Mouse (Mus musculus): ENCODE measurements around the gene Rapgef4. TPM values are rescaled to one million over a fixed set of nuclear protein-coding genes. Genes with fewer than 3 reads are reported as not detected.

Rapgef4 gene
- polyA plus RNA-seq, 1 experiment from 2014 or later: 18.3 TPM

- 90% methylated on average over 4 of the region's 4 CpGs for WGBS
- Histone ChIP-seq H3K27me3 (ENCODE audit: control insufficient read depth, insufficient read depth, low read length) (no peaks in the 10 kb centered on the region), H3K9ac (replicated peaks; ENCODE audit: low read length) (no peak overlapping the region), H3K4me3 (replicated peaks; ENCODE audit: low read depth, low read length) (no peak overlapping the region), H3K27ac (replicated peaks; ENCODE audit: low read depth, low read length) (no peak overlapping the region), H3K4me1 (ENCODE audit: control insufficient read depth, insufficient read depth, low read length) (no peaks in the 10 kb centered on the region), H3K36me3 (ENCODE audit: control insufficient read depth, insufficient read depth, low read length) (no peaks in the 10 kb centered on the region), H3K9me3 (ENCODE audit: control insufficient read depth, low read length) (no peaks in the 10 kb centered on the region), H3K4me2 (ENCODE audit: low read length) (no peak overlapping the region)
- ATAC-seq (ENCODE audit: low FRiP score, low TSS enrichment) (no peak), DNase-seq (no peak)
Observed at GRCm38 (mm10) chr2:72082846-72083245, 101.8 kb downstream of the Rapgef4 start.

GRCm38 (mm10) chr2:72088886-72089285 is 107.8 kb downstream of the Rapgef4 start:
- H3K4me1 ChIP-seq (ENCODE audit: control insufficient read depth, insufficient read depth, low read length): peaks cover 12% of the 10 kb centered on the region; the same call in 1 of the 2 replicates
- no peaks in the 10 kb centered on the region for H3K9me3 ChIP-seq (ENCODE audit: control insufficient read depth, low read length)
- H3K27ac ChIP-seq (replicated peaks; ENCODE audit: low read depth, low read length): no peak overlapping the region
- no peaks in the 10 kb centered on the region for H3K36me3 ChIP-seq (ENCODE audit: control insufficient read depth, insufficient read depth, low read length)
- no peaks in the 10 kb centered on the region for H3K27me3 ChIP-seq (ENCODE audit: control insufficient read depth, insufficient read depth, low read length)
- DNase-seq: no peak
- ATAC-seq (ENCODE audit: low FRiP score, low TSS enrichment): no peak
- H3K4me3 ChIP-seq (replicated peaks; ENCODE audit: low read depth, low read length): no peak overlapping the region
- 93% methylated on average over 11 of the region's 11 CpGs for WGBS
- no peak overlapping the region for H3K9ac ChIP-seq (replicated peaks; ENCODE audit: low read length)
- H3K4me2 ChIP-seq (ENCODE audit: low read length): no peak overlapping the region

- DNase-seq (no peak), ATAC-seq (ENCODE audit: low FRiP score, low TSS enrichment) (no peak)
- Histone ChIP-seq H3K9me3 (ENCODE audit: control insufficient read depth, low read length) (no peaks in the 10 kb centered on the region), H3K36me3 (ENCODE audit: control insufficient read depth, insufficient read depth, low read length) (no peaks in the 10 kb centered on the region), H3K27ac (replicated peaks; ENCODE audit: low read depth, low read length) (no peak overlapping the region), H3K27me3 (ENCODE audit: control insufficient read depth, insufficient read depth, low read length) (no peaks in the 10 kb centered on the region), H3K4me1 (ENCODE audit: control insufficient read depth, insufficient read depth, low read length) (peaks cover 12% of the 10 kb centered on the region; the same call in 1 of the 2 replicates), H3K4me3 (replicated peaks; ENCODE audit: low read depth, low read length) (no peak overlapping the region), H3K4me2 (ENCODE audit: low read length) (no peak overlapping the region), H3K9ac (replicated peaks; ENCODE audit: low read length) (no peak overlapping the region)
- WGBS: 97% methylated on average over 2 of the region's 2 CpGs
Observed at GRCm38 (mm10) chr2:72090061-72090460, 109.0 kb downstream of the Rapgef4 start.

GRCm38 (mm10) chr2:72092046-72092445 is 111.0 kb downstream of the Rapgef4 start:
- DNase-seq: peak; percentile 28
- Histone ChIP-seq H3K9me3 (ENCODE audit: control insufficient read depth, low read length) (no peaks in the 10 kb centered on the region), H3K9ac (replicated peaks; ENCODE audit: low read length) (no peak overlapping the region), H3K27me3 (ENCODE audit: control insufficient read depth, insufficient read depth, low read length) (no peaks in the 10 kb centered on the region), H3K27ac (replicated peaks; ENCODE audit: low read depth, low read length) (no peak overlapping the region), H3K4me2 (ENCODE audit: low read length) (no peak overlapping the region), H3K36me3 (ENCODE audit: control insufficient read depth, insufficient read depth, low read length) (no peaks in the 10 kb centered on the region), H3K4me3 (replicated peaks; ENCODE audit: low read depth, low read length) (no peak overlapping the region), H3K4me1 (ENCODE audit: control insufficient read depth, insufficient read depth, low read length) (peaks cover 12% of the 10 kb centered on the region; the same call in 1 of the 2 replicates)
- WGBS: 39% methylated on average over 3 of the region's 3 CpGs
- ATAC-seq (ENCODE audit: low FRiP score, low TSS enrichment): no peak

GRCm38 (mm10) chr2:72093402-72094037 is 112.5 kb downstream of the Rapgef4 start:
- Histone ChIP-seq H3K27ac (replicated peaks; ENCODE audit: low read depth, low read length) (peak overlapping the region; percentile 15; the same call in 1 of the 2 replicates), H3K36me3 (ENCODE audit: control insufficient read depth, insufficient read depth, low read length) (no peaks in the 10 kb centered on the region), H3K9me3 (ENCODE audit: control insufficient read depth, low read length) (no peaks in the 10 kb centered on the region), H3K27me3 (ENCODE audit: control insufficient read depth, insufficient read depth, low read length) (no peaks in the 10 kb centered on the region), H3K9ac (replicated peaks; ENCODE audit: low read length) (no peak overlapping the region), H3K4me3 (replicated peaks; ENCODE audit: low read depth, low read length) (no peak overlapping the region), H3K4me2 (ENCODE audit: low read length) (peak overlapping the region; percentile 30), H3K4me1 (ENCODE audit: control insufficient read depth, insufficient read depth, low read length) (peaks cover 12% of the 10 kb centered on the region; the same call in 1 of the 2 replicates)
- DNase-seq (peak; percentile 57), ATAC-seq (ENCODE audit: low FRiP score, low TSS enrichment) (no peak)
- 56% methylated on average over 20 of the region's 20 CpGs for WGBS

- DNase-seq (no peak), ATAC-seq (ENCODE audit: low FRiP score, low TSS enrichment) (no peak)
- Histone ChIP-seq H3K27me3 (ENCODE audit: control insufficient read depth, insufficient read depth, low read length) (no peaks in the 10 kb centered on the region), H3K27ac (replicated peaks; ENCODE audit: low read depth, low read length) (no peak overlapping the region), H3K4me1 (ENCODE audit: control insufficient read depth, insufficient read depth, low read length) (peaks cover 12% of the 10 kb centered on the region; the same call in 1 of the 2 replicates), H3K4me3 (replicated peaks; ENCODE audit: low read depth, low read length) (no peak overlapping the region), H3K36me3 (ENCODE audit: control insufficient read depth, insufficient read depth, low read length) (no peaks in the 10 kb centered on the region), H3K9ac (replicated peaks; ENCODE audit: low read length) (no peak overlapping the region), H3K4me2 (ENCODE audit: low read length) (no peak overlapping the region), H3K9me3 (ENCODE audit: control insufficient read depth, low read length) (no peaks in the 10 kb centered on the region)
- 91% methylated on average over 8 of the region's 8 CpGs for WGBS
Observed at GRCm38 (mm10) chr2:72094038-72094437, 113.0 kb downstream of the Rapgef4 start.

- DNase-seq (no peak), ATAC-seq (ENCODE audit: low FRiP score, low TSS enrichment) (no peak)
- Histone ChIP-seq H3K27ac (replicated peaks; ENCODE audit: low read depth, low read length) (no peak overlapping the region), H3K4me3 (replicated peaks; ENCODE audit: low read depth, low read length) (no peak overlapping the region), H3K27me3 (ENCODE audit: control insufficient read depth, insufficient read depth, low read length) (no peaks in the 10 kb centered on the region), H3K4me2 (ENCODE audit: low read length) (no peak overlapping the region), H3K36me3 (ENCODE audit: control insufficient read depth, insufficient read depth, low read length) (no peaks in the 10 kb centered on the region), H3K9ac (replicated peaks; ENCODE audit: low read length) (no peak overlapping the region), H3K9me3 (ENCODE audit: control insufficient read depth, low read length) (no peaks in the 10 kb centered on the region), H3K4me1 (ENCODE audit: control insufficient read depth, insufficient read depth, low read length) (peaks cover 12% of the 10 kb centered on the region; the same call in 1 of the 2 replicates)
- 86% methylated on average over 7 of the region's 7 CpGs for WGBS
Observed at GRCm38 (mm10) chr2:72094446-72094845, 113.4 kb downstream of the Rapgef4 start.

- H3K27ac ChIP-seq (replicated peaks; ENCODE audit: low read depth, low read length): no peak overlapping the region
- no peak overlapping the region for H3K4me2 ChIP-seq (ENCODE audit: low read length)
- DNase-seq: no peak
- H3K27me3 ChIP-seq (ENCODE audit: control insufficient read depth, insufficient read depth, low read length): no peaks in the 10 kb centered on the region
- H3K4me1 ChIP-seq (ENCODE audit: control insufficient read depth, insufficient read depth, low read length): peaks cover 12% of the 10 kb centered on the region; the same call in 1 of the 2 replicates
- H3K9me3 ChIP-seq (ENCODE audit: control insufficient read depth, low read length): no peaks in the 10 kb centered on the region
- WGBS: 60% methylated on average over 6 of the region's 6 CpGs
- ATAC-seq (ENCODE audit: low FRiP score, low TSS enrichment): no peak
- no peaks in the 10 kb centered on the region for H3K36me3 ChIP-seq (ENCODE audit: control insufficient read depth, insufficient read depth, low read length)
- H3K9ac ChIP-seq (replicated peaks; ENCODE audit: low read length): no peak overlapping the region
- H3K4me3 ChIP-seq (replicated peaks; ENCODE audit: low read depth, low read length): no peak overlapping the region
Observed at GRCm38 (mm10) chr2:72095002-72095401, 114.0 kb downstream of the Rapgef4 start.

- Histone ChIP-seq H3K27me3 (ENCODE audit: control insufficient read depth, insufficient read depth, low read length) (no peaks in the 10 kb centered on the region), H3K9ac (replicated peaks; ENCODE audit: low read length) (no peak overlapping the region), H3K4me3 (replicated peaks; ENCODE audit: low read depth, low read length) (no peak overlapping the region), H3K4me2 (ENCODE audit: low read length) (no peak overlapping the region), H3K9me3 (ENCODE audit: control insufficient read depth, low read length) (no peaks in the 10 kb centered on the region), H3K4me1 (ENCODE audit: control insufficient read depth, insufficient read depth, low read length) (peaks cover 12% of the 10 kb centered on the region; the same call in 1 of the 2 replicates), H3K27ac (replicated peaks; ENCODE audit: low read depth, low read length) (no peak overlapping the region), H3K36me3 (ENCODE audit: control insufficient read depth, insufficient read depth, low read length) (no peaks in the 10 kb centered on the region)
- WGBS: 43% methylated on average over 3 of the region's 3 CpGs
- DNase-seq (peak; percentile 53), ATAC-seq (ENCODE audit: low FRiP score, low TSS enrichment) (no peak)
Observed at GRCm38 (mm10) chr2:72096345-72096744, 115.3 kb downstream of the Rapgef4 start.

Measured in midbrain, embryonic 14.5 days (tissue).